Mouse (Mus musculus) heart, postnatal 14 days (tissue): Measurements from ENCODE around the gene Il1r1. TPM values are rescaled to one million over a fixed set of nuclear protein-coding genes. Genes with fewer than 3 reads are reported as not detected.
A peak's percentile ranks its signal among the peaks of the same experiment; 100 is the strongest.

Experiments
- DNase-seq, 2 experiments: peaks; one replicate each; pipeline ENCODE4 v3.0.0; 2021 to 2022
- intact Hi-C: fragments of 180-260 bp; cut with DNase I; formaldehyde crosslinking; loops from one replicate; pipeline ENCODE4 v1.15.1; 2025
- total RNA-seq, 2 experiments: library from RNA; stranded (reverse); gene quantifications; 2 replicates each; pipeline ENCODE4 v1.2.3; 2021

Gene Il1r1
- total RNA-seq, 2 experiments from 2014 or later, result 6.9 to 7.4 TPM

- intact Hi-C loops, result loop anchor here (5.0 kb wide), 2 partner anchors 32 to 132 kb away; no protein-coding TSS in a partner anchor
Observed at GRCm38 (mm10) chr1:40229771-40230280, 4.9 kb downstream of the Il1r1 start.

GRCm38 (mm10) chr1:40230336-40230735 lies 5.5 kb downstream of the Il1r1 start:
- peak; percentile 33 to 35 for DNase-seq

More at GRCm38 (mm10) chr1:40229771-40230280, 4.9 kb downstream of the Il1r1 start:
- DNase-seq, result no peak

DNA sequence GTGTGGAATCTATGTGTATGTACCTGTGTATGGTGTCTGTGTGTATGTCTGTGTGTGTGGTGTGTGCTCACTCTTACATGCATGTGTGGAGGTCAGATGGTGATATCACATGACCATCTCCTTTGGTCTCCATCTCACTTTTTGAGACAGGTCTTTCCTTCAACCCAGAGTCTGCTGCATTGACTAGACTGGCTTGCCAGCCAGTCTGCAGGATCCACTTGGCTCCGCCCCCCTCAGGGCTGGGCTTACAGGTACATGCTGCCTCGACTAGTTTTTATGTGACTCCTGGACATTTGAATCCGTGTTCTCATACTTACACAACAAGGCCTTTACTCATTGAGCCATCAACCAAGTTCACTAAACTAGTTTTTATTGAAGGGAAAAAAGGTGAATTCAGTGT lies 6.2 kb downstream of the Il1r1 start:
- DNase-seq, result no peak
- intact Hi-C loops, result no loop called here

More at GRCm38 (mm10) chr1:40230336-40230735, 5.5 kb downstream of the Il1r1 start:
- intact Hi-C loops, result no loop called here

- no peak for DNase-seq
- intact Hi-C loops, result no loop called here
Observed at GRCm38 (mm10) chr1:40233217-40233616, 8.3 kb downstream of the Il1r1 start.

DNA sequence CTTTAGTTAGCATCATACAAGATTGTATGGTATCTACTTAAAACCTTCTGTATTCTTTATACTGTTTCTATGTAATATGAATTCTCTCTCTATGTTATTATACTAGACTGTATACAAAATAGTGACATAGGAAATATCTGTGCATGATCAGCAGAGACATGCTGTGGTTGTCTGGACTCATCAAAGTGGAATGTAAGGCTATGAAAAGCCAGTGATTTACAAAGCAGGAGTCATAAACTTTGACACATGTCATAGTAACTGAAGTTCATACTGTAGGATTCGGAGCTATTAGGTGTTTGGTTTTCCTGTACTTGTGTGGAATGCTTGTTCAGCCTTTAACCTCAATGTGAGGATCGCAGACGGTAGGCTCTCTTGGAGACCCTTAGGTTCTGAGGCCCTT lies 8.7 kb downstream of the Il1r1 start:
- DNase-seq, result no peak
- intact Hi-C loops, result no loop called here

DNA sequence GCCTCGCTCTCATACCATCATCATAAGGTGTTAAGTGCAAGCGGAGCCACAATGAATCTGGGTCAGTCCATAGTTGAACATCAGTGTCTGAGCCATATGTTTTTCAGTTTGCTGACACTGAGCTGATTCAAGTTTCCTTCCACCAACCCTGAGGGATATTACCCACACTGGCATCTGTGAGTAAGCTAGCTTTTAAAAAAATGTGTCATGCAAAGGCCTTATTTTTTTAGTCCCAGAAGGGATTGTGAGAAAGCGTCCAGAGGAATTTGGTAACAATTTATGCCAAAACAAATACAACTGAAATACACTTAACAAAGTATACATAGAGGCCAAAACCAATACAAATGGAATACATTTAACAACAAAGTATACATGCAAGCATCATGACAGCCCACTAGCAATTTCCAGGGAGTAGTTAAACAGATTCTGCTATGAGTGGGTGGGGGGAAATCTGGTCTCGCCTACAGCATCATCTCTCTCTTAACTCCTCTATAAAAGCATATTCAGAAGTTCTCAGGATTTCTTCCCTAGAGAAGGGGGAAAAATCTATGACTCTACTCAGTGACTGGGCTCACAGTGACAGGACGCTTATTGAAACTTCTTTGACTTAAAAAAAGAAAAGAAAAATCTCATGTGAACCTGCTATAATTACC lies 10.8 kb downstream of the Il1r1 start:
- intact Hi-C loops, result no loop called here
- no peak for DNase-seq

DNA sequence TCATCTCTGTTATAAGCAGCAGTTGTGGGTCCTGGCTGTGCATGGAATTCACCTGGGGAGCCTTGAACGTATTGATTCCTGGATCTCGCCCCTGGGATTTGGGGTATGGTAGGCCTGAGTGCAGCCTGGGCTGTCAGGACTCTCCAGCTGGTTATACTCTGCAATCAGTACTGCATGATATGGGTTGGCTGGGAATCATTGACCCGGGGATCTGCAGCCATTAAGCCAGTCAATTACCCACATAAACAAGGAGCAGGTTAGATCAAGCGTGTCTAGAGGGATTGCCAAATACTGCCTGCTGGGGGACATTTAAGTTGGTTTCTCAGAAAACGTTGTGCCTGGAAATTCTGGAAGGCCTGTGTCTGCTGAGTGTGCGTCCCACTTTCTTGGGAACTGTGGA lies 11.8 kb downstream of the Il1r1 start:
- no peak for DNase-seq
- intact Hi-C loops, result no loop called here

DNA sequence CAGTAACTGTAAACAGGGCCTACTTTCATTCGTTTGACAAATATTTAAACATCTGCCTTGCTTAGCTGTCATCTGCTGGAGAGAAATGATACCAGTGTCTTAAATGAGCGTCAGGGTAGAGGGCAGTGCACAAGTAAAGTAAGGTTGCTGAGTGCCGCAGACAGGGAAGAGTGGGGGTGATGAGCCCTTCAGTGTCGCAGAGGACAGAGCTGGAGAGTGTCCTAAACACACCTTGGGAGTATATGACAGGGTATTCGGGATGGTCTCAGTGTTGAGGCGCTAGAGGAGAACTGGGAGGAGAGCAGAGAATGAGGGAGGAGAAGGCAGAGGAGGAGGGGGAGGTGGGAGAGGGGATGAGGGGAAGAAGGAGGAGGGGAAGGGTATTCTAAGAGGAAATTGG lies 12.2 kb downstream of the Il1r1 start:
- intact Hi-C loops, result no loop called here
- DNase-seq, result no peak

DNA sequence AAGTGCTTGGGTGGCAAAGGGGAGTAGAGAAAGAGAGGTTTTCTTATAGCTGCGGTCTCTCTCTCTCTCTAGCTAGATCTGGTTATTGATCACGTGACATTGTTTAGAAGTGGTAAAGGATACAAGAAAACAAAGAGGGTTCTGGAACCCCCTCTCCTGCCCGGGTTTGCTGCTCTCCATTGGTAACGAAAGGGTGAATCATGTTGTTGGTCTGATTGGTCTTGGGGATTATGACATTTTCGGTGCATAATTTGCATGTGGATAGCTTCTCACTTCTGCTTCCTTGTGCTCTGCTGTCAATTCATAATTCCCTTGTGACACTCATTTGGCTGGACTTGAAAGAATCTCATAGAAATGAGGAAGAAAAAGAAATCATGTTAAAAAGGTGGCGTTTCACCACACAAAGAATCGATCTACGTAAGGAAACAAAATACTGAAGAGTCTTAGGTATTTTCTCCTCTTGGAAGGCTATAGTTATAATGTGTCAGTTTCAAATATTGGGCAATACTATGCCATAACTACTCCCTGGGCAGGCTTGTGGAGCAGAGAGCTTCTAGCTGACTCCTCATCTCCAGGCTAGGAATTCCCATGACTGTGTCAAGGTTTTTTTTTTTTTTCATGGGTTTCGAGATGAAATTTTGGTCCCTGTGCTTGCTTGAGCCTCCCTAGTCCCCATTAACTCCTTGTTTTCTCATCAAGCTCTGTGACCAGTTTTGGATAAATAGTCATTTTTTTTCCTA lies 15.6 kb downstream of the Il1r1 start:
- DNase-seq, result no peak
- intact Hi-C loops, result no loop called here

GRCm38 (mm10) chr1:40242717-40243116 lies 17.8 kb downstream of the Il1r1 start:
- no peak for DNase-seq
- intact Hi-C loops, result no loop called here

GRCm38 (mm10) chr1:40243561-40243998 lies 18.7 kb downstream of the Il1r1 start:
- intact Hi-C loops, result no loop called here
- DNase-seq, result no peak

DNA sequence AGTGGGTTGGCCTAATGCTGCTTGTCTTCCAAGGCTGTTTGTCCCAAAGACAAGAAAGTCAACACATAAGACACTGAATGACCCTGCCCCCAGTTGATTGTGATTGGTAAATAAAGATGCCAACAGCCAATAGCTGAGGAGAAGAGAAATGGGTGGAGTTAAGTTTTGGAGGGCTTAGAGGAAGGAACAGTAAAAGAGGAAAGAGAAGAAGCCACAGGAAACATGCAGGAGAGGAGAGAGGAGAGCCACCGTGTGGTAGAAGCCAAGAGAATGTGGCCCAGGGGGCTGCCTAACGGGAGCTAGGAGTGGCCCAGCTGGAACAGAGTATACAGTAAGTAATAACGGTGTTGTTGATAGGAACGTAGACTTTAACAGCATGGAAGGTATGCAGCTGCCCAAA lies 25.5 kb downstream of the Il1r1 start:
- intact Hi-C loops, result no loop called here
- no peak for DNase-seq

DNA sequence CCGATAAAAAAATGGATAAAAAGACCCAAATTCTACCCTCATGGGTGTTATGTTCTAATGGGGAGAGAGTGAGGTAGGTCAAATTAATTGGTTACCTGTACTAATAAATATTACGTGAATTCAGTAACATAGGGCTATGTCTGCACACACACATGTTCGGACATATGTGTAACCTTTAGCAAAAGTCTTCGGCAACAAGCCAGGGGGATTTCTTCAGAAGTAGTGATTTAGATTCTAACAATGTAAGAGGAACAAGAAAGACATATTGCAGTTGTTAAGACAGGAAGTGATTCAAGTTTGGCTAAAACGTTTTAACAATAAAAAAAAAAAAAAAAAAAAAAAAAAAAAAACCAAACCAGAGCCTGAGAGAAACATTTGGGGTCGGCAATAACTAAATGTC lies 27.6 kb downstream of the Il1r1 start:
- intact Hi-C loops, result no loop called here
- no peak for DNase-seq

DNA sequence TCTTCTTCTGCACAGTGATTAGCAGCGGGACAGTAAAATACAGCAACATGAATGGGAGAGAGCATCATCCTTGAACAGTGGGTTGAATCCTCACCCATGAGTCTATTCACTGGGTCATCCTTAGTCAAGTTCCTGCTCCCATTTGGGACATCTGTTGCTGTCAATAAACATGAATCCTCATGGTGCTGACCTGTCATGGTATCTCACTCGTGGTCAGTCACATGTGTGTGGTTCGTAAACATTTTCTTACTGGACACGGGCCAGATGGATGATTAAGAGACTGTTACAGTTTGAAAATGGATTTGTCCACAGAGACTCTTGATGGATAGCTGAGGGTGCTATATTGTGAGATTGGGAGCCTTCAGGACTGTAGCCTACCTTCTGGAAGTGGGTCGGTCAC lies 29.1 kb downstream of the Il1r1 start:
- no peak for DNase-seq
- intact Hi-C loops, result no loop called here

GRCm38 (mm10) chr1:40254347-40255057 lies 29.6 kb downstream of the Il1r1 start:
- no peak for DNase-seq
- intact Hi-C loops, result no loop called here

DNA sequence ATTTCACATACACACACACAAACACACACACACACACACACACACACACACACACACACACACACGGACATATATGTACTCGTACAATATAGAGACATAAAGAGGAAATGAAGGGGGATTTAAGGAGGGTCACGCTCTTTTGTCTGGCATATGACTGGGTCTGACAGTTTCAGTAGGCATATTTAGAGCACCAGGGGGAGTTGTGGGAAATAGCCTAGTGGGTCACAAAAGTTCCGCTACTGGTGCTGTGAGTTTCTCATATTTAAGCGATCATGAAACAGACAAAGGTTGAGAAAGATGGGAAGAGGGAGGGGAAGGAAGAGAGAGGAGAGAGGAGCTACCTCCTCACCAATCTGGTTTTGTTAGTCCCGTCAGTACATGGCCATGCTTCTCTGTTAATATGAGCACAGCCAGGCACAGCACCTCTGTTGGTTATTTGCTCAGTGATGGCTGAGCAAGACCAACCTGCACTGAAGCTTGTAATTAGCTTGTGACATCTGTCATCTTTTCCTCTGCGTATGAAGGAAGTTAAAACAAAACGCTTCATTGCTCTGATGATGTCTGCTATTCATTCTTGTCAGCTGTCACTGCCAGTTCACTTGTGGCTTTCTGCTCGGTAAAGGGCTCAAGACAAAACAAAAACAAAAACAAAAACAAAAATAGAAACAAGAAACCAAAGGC lies 37.7 kb downstream of the Il1r1 start:
- DNase-seq, result no peak
- intact Hi-C loops, result loop anchor here (5.0 kb wide), 1 partner anchor 35 kb away; the partner anchor contains the start of gene Il1r1

DNA sequence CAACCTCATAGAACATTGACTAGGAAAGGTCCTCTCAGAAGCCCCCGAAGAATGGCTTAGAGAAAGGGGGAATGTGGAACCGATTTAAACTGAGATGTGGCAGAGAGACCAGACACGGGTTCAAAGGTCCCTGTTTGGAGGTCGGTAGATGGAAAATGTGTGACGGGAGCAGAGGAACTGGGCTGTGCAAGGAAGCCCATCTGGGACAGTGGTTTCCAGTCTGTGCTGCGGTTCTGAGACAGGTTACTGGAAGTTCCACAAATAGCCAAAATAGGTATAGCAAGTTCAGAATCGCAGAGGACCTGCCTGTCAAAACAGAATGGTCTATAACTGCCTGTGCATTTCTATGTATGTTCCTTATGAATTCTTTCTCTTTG lies 38.2 kb downstream of the Il1r1 start:
- no peak for DNase-seq
- intact Hi-C loops, result loop anchor here (5.0 kb wide), 1 partner anchor 36 kb away; the partner anchor contains the start of gene Il1r1

- DNase-seq, result peak; percentile 59 to 74
- intact Hi-C loops, result loop anchor here (5.0 kb wide), 1 partner anchor 36 kb away; the partner anchor contains the start of gene Il1r1
Observed at GRCm38 (mm10) chr1:40263679-40264078, 38.8 kb downstream of the Il1r1 start.

DNA sequence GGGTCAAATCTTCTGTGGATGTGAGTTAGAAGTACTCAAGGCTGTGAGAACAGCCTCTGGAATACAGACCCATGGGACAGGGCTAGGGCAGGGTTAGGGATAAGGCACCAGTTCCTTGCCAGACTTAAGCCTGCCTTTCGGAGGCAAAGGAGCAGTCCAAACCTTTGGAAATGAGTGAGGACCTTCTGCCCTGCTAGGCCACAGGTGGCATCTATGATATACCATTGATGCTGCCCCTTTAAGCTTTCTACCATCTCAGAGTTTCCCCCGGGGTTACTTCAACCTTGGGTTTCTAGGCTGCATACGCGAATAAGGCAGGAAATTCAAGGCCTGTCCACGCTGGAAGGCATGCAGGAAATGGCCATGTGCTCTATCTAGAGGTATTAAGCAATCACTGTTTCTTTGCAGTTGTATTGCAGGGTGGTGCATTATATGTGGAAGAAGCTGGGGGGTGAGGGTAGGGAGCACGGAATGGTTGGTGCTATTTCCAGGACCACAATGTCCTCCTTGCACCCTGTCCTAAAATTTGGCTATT lies 40.5 kb downstream of the Il1r1 start:
- intact Hi-C loops, result loop anchor here (5.0 kb wide), 2 partner anchors 93 to 148 kb away; no protein-coding TSS in a partner anchor
- no peak for DNase-seq
